Mouse (Mus musculus) CH12.LX (cell line): ENCODE results near the gene Erbb2. TPM values are rescaled to one million over a fixed set of nuclear protein-coding genes. Genes with fewer than 3 reads are reported as not detected.
A peak's percentile ranks its signal among the peaks of the same experiment; 100 is the strongest.

Source experiments
- DNase-seq: peaks from one replicate; pipeline ENCODE4 v3.0.0-alpha.2; 2013; ENCODE audit errors: extremely low read depth
- H3K27ac ChIP-seq: 2 replicates; pipeline ENCODE4 v1.5.1; 2012; ENCODE audit warnings: low read depth, mild to moderate bottlenecking, control low read depth, moderate library complexity; ENCODE audit not compliant: insufficient read depth
- H3K27me3 ChIP-seq: replicated peaks from 2 replicates; pipeline ENCODE3; 2012; ENCODE audit warnings: inconsistent platforms
- H3K36me3 ChIP-seq, 2 experiments: replicated peaks in 1 of 2; 2 replicates each; pipeline versions ENCODE3 to v1.6.1; 2012; ENCODE audit warnings: inconsistent platforms in 1 of 2, low read length in 1 of 2, mild to moderate bottlenecking in 1 of 2, mixed read lengths in 1 of 2, moderate library complexity in 1 of 2; ENCODE audit not compliant: control insufficient read depth in 1 of 2, insufficient read depth in 1 of 2
- H3K4me1 ChIP-seq, 2 experiments: 2 replicates each; pipeline ENCODE4 v1.6.1; 2012; ENCODE audit warnings: inconsistent platforms in 1 of 2, moderate library complexity in 1 of 2; ENCODE audit not compliant: insufficient read depth in 2 of 2, control insufficient read depth in 1 of 2
- H3K4me2 ChIP-seq: 2 replicates; pipeline ENCODE4 v1.6.1; 2012; ENCODE audit warnings: low read depth, mild to moderate bottlenecking, control low read depth; ENCODE audit not compliant: poor library complexity, insufficient read depth, severe bottlenecking
- H3K4me3 ChIP-seq, 3 experiments: fragments of 150-350 bp in 1 of 3; sonication (generic) in 1 of 3; replicated peaks in 1 of 3; 2 replicates each; pipeline versions ENCODE3 to v1.5.1; 2011 to 2012; ENCODE audit warnings: low read depth in 2 of 3, low read length in 2 of 3, mild to moderate bottlenecking in 2 of 3, moderate library complexity in 2 of 3, control low read depth in 1 of 3, improper control_type of control experiment in 1 of 3, inconsistent platforms in 1 of 3, mixed read lengths in 1 of 3; ENCODE audit not compliant: poor library complexity in 1 of 3
- H3K79me2 ChIP-seq: replicated peaks from 2 replicates; pipeline ENCODE4 v1.6.1; 2012; ENCODE audit warnings: mild to moderate bottlenecking, moderate library complexity; ENCODE audit not compliant: control insufficient read depth, poor library complexity, insufficient read depth, severe bottlenecking; ENCODE audit errors: extremely low read depth
- H3K9ac ChIP-seq: 2 replicates; pipeline ENCODE4 v1.6.1; 2012; ENCODE audit warnings: low read depth, mild to moderate bottlenecking, control low read depth, moderate library complexity; ENCODE audit not compliant: insufficient read depth
- H3K9me3 ChIP-seq: replicated peaks from 2 replicates; pipeline ENCODE3; 2012; ENCODE audit warnings: low read length, inconsistent platforms, mixed read lengths
- EP300 ChIP-seq: IDR thresholded peaks from 2 replicates; pipeline ENCODE4 v1.6.1; 2011; ENCODE audit warnings: low read length, improper control_type of control experiment
- IRF4 ChIP-seq: IDR thresholded peaks from 2 replicates; pipeline ENCODE4 v1.6.1; 2014; ENCODE audit warnings: low read depth, mild to moderate bottlenecking, inconsistent platforms, low read length, improper control_type of control experiment
- JUND ChIP-seq: conservative IDR thresholded peaks from 2 replicates; pipeline ENCODE4 v1.6.1; 2011; ENCODE audit warnings: low read depth, low read length, improper control_type of control experiment
- NRF1 ChIP-seq: IDR thresholded peaks from 2 replicates; pipeline ENCODE4 v1.6.1; 2014; ENCODE audit warnings: low read depth, mild to moderate bottlenecking, inconsistent platforms, low read length, improper control_type of control experiment, moderate library complexity
- POLR2AphosphoS2 ChIP-seq: IDR thresholded peaks from 2 replicates; pipeline ENCODE4 v1.6.1; 2011; ENCODE audit warnings: low read depth, low read length, improper control_type of control experiment
- SMC3 ChIP-seq: IDR thresholded peaks from 2 replicates; pipeline ENCODE4 v1.6.1; 2011; ENCODE audit warnings: low read depth, low read length, improper control_type of control experiment
- UBTF ChIP-seq: IDR thresholded peaks from 2 replicates; pipeline ENCODE4 v1.6.1; 2012; ENCODE audit warnings: low read depth, mild to moderate bottlenecking, inconsistent platforms, low read length, improper control_type of control experiment, moderate library complexity
- dilution Hi-C: fragments of 300-500 bp; cut with MboI; formaldehyde crosslinking; loops from 2 replicates; pipeline ENCODE4 v1.14.3; 2020; ENCODE audit warnings: low sequenced_read_pairs; ENCODE audit not compliant: extremely low pct_unique_long_range_greater_than_20kb, extremely low pct_ligation_motif_present
- in situ Hi-C: fragments of 300-500 bp; cut with MboI; formaldehyde crosslinking; loops from 3 replicates; pipeline ENCODE4 v1.14.3; 2019; ENCODE audit warnings: low sequenced_read_pairs, low pct_ligation_motif_present, low pct_unique_long_range_greater_than_20kb, mixed read lengths
- polyA plus RNA-seq: library from polyadenylated mRNA; unstranded; fragments of >175 nt; gene quantifications from 2 replicates; pipeline ENCODE4 v1.2.1, GENCODE M21; 2012; ENCODE audit warnings: low read depth; ENCODE audit not compliant: insufficient read length
- total RNA-seq, 2 experiments: library from RNA; depleted of rRNA; stranded (reverse); fragments of 300-350 nt in 1 of 2; fragments of >200 nt in 1 of 2; gene quantifications; 2 replicates each; pipeline ENCODE4 v1.2.3; 2012 to 2014

Gene Erbb2
- total and polyA plus RNA-seq, 3 experiments: 0.06 to 0.17 TPM; not detected in 1

GRCm38 (mm10) chr11:98394301-98394700 lies 18.0 kb upstream of the Erbb2 start:
- Histone ChIP-seq H3K9ac (no peak overlapping the region), H3K36me3 (peaks cover 0 to 6% of the 10 kb centered on the region in 2 experiments), H3K27me3 (no peaks in the 10 kb centered on the region), H3K4me3 (no peak overlapping the region), H3K4me2 (no peak overlapping the region), H3K9me3 (no peaks in the 10 kb centered on the region), H3K27ac (no peak overlapping the region), H3K79me2 (no peaks in the 10 kb centered on the region), H3K4me1 (peaks cover 15 to 59% of the 10 kb centered on the region in 2 experiments)
- TF ChIP-seq IRF4 (0 out of 2 replicates have a peak, but pooled peaks have one; percentile 4), EP300 (no peak), NRF1 (no peak)
- dilution Hi-C loops (no loop called here), in situ Hi-C loops (loop anchor here (5.0 kb wide), 1 partner anchor 37 kb away; the partner anchor contains the start of gene Stard3)
- no peak for DNase-seq

- H3K27me3 ChIP-seq: no peaks in the 10 kb centered on the region
- dilution Hi-C loops: no loop called here
- H3K27ac ChIP-seq: no peak overlapping the region
- no peak overlapping the region for H3K4me3 ChIP-seq
- no peaks in the 10 kb centered on the region for H3K79me2 ChIP-seq
- H3K9me3 ChIP-seq: no peaks in the 10 kb centered on the region
- no peak for DNase-seq
- TF ChIP-seq EP300: no peak
- no peak for TF ChIP-seq POLR2AphosphoS2
- TF ChIP-seq SMC3: no peak
- no peak for TF ChIP-seq IRF4
- TF ChIP-seq JUND: no peak
- H3K36me3 ChIP-seq: peaks cover 0 to 6% of the 10 kb centered on the region in 2 experiments
- H3K9ac ChIP-seq: no peak overlapping the region
- H3K4me1 ChIP-seq: peaks cover 19 to 56% of the 10 kb centered on the region in 2 experiments
- in situ Hi-C loops: no loop called here
- no peak overlapping the region for H3K4me2 ChIP-seq
Measured at GRCm38 (mm10) chr11:98395041-98395440, 17.2 kb upstream of the Erbb2 start.

DNA sequence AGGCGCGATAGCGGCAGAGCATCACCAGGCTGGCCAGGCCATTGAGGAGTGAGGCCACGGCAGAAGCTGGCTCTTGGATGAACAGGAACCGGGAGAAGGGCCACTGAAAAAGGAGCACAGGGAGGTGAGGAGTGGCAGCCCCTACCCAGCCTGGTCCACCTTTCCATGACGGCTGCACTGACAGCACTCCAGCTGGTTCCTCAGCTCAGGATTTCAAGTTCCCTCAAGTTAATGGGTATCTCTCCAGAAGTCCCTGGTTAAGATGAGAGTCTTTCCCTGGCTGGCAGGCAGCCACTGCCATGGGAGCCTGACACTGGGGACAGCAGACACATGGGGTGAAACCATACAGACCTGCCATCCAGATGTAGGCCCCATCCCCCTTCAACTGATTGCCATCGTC lies 14.3 kb upstream of the Erbb2 start:
- dilution Hi-C loops: no loop called here
- TF ChIP-seq JUND (no peak), UBTF (no peak)
- peaks cover 24 to 39% of the 10 kb centered on the region in 2 experiments for H3K4me1 ChIP-seq

More for the DNA sequence above, 14.3 kb upstream of the Erbb2 start:
- in situ Hi-C loops: no loop called here
- Histone ChIP-seq H3K4me2 (no peak overlapping the region), H3K4me3 (no peak overlapping the region), H3K27ac (no peak overlapping the region), H3K36me3 (peaks cover 0 to 6% of the 10 kb centered on the region in 2 experiments), H3K9me3 (no peaks in the 10 kb centered on the region), H3K27me3 (peaks cover 6% of the 10 kb centered on the region), H3K9ac (no peak overlapping the region), H3K79me2 (no peaks in the 10 kb centered on the region)
- DNase-seq: no peak
